Mouse (Mus musculus) G1E (cell line): ENCODE results near the gene Cntn5. TPM values are rescaled to one million over a fixed set of nuclear protein-coding genes. Genes with fewer than 3 reads are reported as not detected.
A peak's percentile ranks its signal among the peaks of the same experiment; 100 is the strongest.
"Not testable (repeated sequence)": the region's sequence is repeated elsewhere in the genome, so short reads cannot be mapped to it uniquely, and the experiment has no call there.

Experiments used
- ATAC-seq: 2 replicates; pipeline ENCODE4 v1.8.0; 2016; ENCODE audit warnings: mild to moderate bottlenecking; ENCODE audit not compliant: insufficient number of reproducible peaks, poor library complexity, low FRiP score, severe bottlenecking; ENCODE audit errors: extremely low read depth
- DNase-seq: peaks from one replicate; pipeline ENCODE4 v3.0.0; 2012; ENCODE audit warnings: low spot score
- H3K27me3 ChIP-seq: 2 replicates; pipeline ENCODE4 v1.6.1; 2012; ENCODE audit warnings: mild to moderate bottlenecking, low read length, inconsistent platforms; ENCODE audit not compliant: insufficient read depth
- H3K36me3 ChIP-seq: replicated peaks from 2 replicates; pipeline ENCODE3; 2012; ENCODE audit warnings: mild to moderate bottlenecking, inconsistent platforms
- H3K4me1 ChIP-seq: 2 replicates; pipeline ENCODE4 v1.6.1; 2012; ENCODE audit warnings: low read depth, low read length, inconsistent platforms, mixed read lengths; ENCODE audit not compliant: insufficient read depth
- H3K4me3 ChIP-seq: 2 replicates; pipeline ENCODE4 v1.5.1; 2012; ENCODE audit warnings: low read depth, mild to moderate bottlenecking, inconsistent platforms, low read length, moderate library complexity, mixed read lengths
- H3K9me3 ChIP-seq: replicated peaks from 2 replicates; pipeline ENCODE4 v1.6.1; 2012; ENCODE audit warnings: inconsistent platforms
- CTCF ChIP-seq: IDR thresholded peaks from 2 replicates; pipeline ENCODE4 v1.5.1; 2012; ENCODE audit warnings: low read depth, low read length, inconsistent platforms, mixed read lengths
- GATA1 ChIP-seq: IDR thresholded peaks from 2 replicates; pipeline ENCODE4 v1.6.1; 2012; ENCODE audit warnings: borderline replicate concordance, low read length, inconsistent platforms, mixed read lengths
- GATA2 ChIP-seq: IDR thresholded peaks from 2 replicates; pipeline ENCODE4 v1.6.1; 2012; ENCODE audit warnings: low read depth, low read length, inconsistent platforms, borderline replicate concordance
- POLR2AphosphoS5 ChIP-seq: IDR thresholded peaks from 2 replicates; pipeline ENCODE4 v1.6.1; 2012; ENCODE audit warnings: low read depth, low read length, inconsistent platforms; ENCODE audit not compliant: insufficient replicate concordance
- TAL1 ChIP-seq: conservative IDR thresholded peaks from 2 replicates; pipeline ENCODE4 v1.6.1; 2012; ENCODE audit warnings: low read depth, low read length, inconsistent platforms, mixed read lengths
- polyA plus RNA-seq: library from polyadenylated mRNA; stranded (reverse); fragments of >175 nt; gene quantifications from 2 replicates; pipeline ENCODE4 v1.2.3, GENCODE M21; 2012
- total RNA-seq, 2 experiments: library from RNA; stranded (forward) in 1 of 2; stranded (reverse) in 1 of 2; fragments of 200-1000 nt in 1 of 2; fragments of >200 nt in 1 of 2; fragmentation: Nextera tagmentation in 1 of 2; gene quantifications; 2 replicates each; pipeline ENCODE4 v1.2.3; 2014 to 2017

Cntn5 gene
- total and polyA plus RNA-seq, 3 experiments, result not detected

- H3K4me3 ChIP-seq, result no peak overlapping the region
- no peak for ATAC-seq
- no peaks in the 10 kb centered on the region for H3K27me3 ChIP-seq
- no peaks in the 10 kb centered on the region for H3K36me3 ChIP-seq
- no peaks in the 10 kb centered on the region for H3K4me1 ChIP-seq
- DNase-seq, result no peak
- TF ChIP-seq POLR2AphosphoS5 (no peak), GATA1 (no peak), TAL1 (no peak), GATA2 (no peak), CTCF (no peak)
- H3K9me3 ChIP-seq, result no peaks in the 10 kb centered on the region
Observed at GRCm38 (mm10) chr9:10618036-10618435, 286.5 kb downstream of the Cntn5 start.

- Histone ChIP-seq H3K27me3 (no peaks in the 10 kb centered on the region), H3K9me3 (no peaks in the 10 kb centered on the region), H3K36me3 (no peaks in the 10 kb centered on the region), H3K4me3 (no peak overlapping the region), H3K4me1 (no peaks in the 10 kb centered on the region)
- ATAC-seq, result no peak
- no peak for TF ChIP-seq CTCF
- no peak for TF ChIP-seq POLR2AphosphoS5
- TF ChIP-seq GATA2, result no peak
- no peak for TF ChIP-seq GATA1
- no peak for TF ChIP-seq TAL1
- no peak for DNase-seq
Observed at GRCm38 (mm10) chr9:10575346-10576241, 329.0 kb downstream of the Cntn5 start.

- Histone ChIP-seq H3K4me1 (no peaks in the 10 kb centered on the region), H3K36me3 (no peaks in the 10 kb centered on the region), H3K27me3 (no peaks in the 10 kb centered on the region), H3K9me3 (no peaks in the 10 kb centered on the region), H3K4me3 (no peak overlapping the region)
- ATAC-seq, result peak; percentile 22; the same call in 1 of the 2 replicates
- no peak for DNase-seq
- TF ChIP-seq GATA2, result no peak
Observed at GRCm38 (mm10) chr9:10569830-10570229, 334.7 kb downstream of the Cntn5 start.

- not testable (repeated sequence) for H3K4me3 ChIP-seq, H3K36me3 ChIP-seq, H3K27me3 ChIP-seq, ATAC-seq, H3K9me3 ChIP-seq, DNase-seq, H3K4me1 ChIP-seq
Observed at GRCm38 (mm10) chr9:10540877-10541276, 363.7 kb downstream of the Cntn5 start.

GRCm38 (mm10) chr9:10532248-10532647, 372.3 kb downstream of the Cntn5 start:
- Histone ChIP-seq H3K27me3 (no peaks in the 10 kb centered on the region), H3K9me3 (no peaks in the 10 kb centered on the region), H3K4me1 (no peaks in the 10 kb centered on the region), H3K36me3 (no peaks in the 10 kb centered on the region), H3K4me3 (no peak overlapping the region)
- ATAC-seq (no peak), DNase-seq (no peak)
- TF ChIP-seq CTCF (no peak), GATA1 (no peak), TAL1 (no peak), POLR2AphosphoS5 (no peak), GATA2 (no peak)

GRCm38 (mm10) chr9:10531087-10531486, 373.5 kb downstream of the Cntn5 start:
- TF ChIP-seq TAL1, result no peak
- H3K36me3 ChIP-seq, result no peaks in the 10 kb centered on the region
- no peak overlapping the region for H3K4me3 ChIP-seq
- no peaks in the 10 kb centered on the region for H3K4me1 ChIP-seq
- no peaks in the 10 kb centered on the region for H3K9me3 ChIP-seq
- ATAC-seq (no peak), DNase-seq (no peak)
- H3K27me3 ChIP-seq, result no peaks in the 10 kb centered on the region

- H3K9me3 ChIP-seq, result no peaks in the 10 kb centered on the region
- no peaks in the 10 kb centered on the region for H3K27me3 ChIP-seq
- ATAC-seq (no peak), DNase-seq (no peak)
- H3K4me1 ChIP-seq, result no peaks in the 10 kb centered on the region
- H3K4me3 ChIP-seq, result no peak overlapping the region
- H3K36me3 ChIP-seq, result no peaks in the 10 kb centered on the region
- TF ChIP-seq POLR2AphosphoS5 (no peak), TAL1 (no peak), GATA2 (no peak), GATA1 (no peak), CTCF (no peak)
Observed at GRCm38 (mm10) chr9:10529528-10529927, 375.0 kb downstream of the Cntn5 start.
